Mouse (Mus musculus): ENCODE measurements around the gene Hmgcr.

DNA sequence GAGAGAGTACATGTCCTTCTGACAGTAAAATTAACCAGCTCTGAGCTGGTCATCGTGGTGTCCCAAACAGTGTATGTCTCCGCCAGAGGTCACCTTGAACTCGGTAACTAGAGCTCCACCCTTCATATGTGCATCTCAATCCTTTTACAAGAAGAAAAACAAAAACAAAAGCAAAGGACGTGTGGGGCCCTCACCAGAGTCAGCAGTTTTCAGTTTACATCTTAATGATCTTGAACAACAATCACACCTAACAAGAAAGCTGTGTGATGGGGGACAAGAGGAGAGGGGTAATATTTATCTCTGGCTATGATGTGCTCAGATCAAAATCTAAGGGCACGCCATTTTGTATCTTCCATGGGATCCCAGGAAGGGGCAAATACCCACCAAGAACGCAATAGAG, 5.0 kb upstream of the Hmgcr start:
- TF ChIP-seq E2F4 (IDR thresholded peaks at IDR 0.05; ENCODE audit: insufficient read depth) (no peak), POLR2A (IDR thresholded peaks at IDR 0.05; ENCODE audit: insufficient read length, low read depth) (no peak), TCF12 (IDR thresholded peaks at IDR 0.05; ENCODE audit: insufficient read depth, poor library complexity, severe bottlenecking) (no peak), POLR2AphosphoS2 (IDR thresholded peaks at IDR 0.05; ENCODE audit: insufficient read length, low read depth) (no peak), MAX (IDR thresholded peaks at IDR 0.05; ENCODE audit: low read depth) (no peak), REST (IDR thresholded peaks at IDR 0.05; ENCODE audit: insufficient read depth, insufficient read length) (no peak), USF1 (IDR thresholded peaks at IDR 0.05; ENCODE audit: low read depth) (no peak), MYOG (IDR thresholded peaks at IDR 0.05; ENCODE audit: control insufficient read depth in 1 of 3, insufficient read depth in 1 of 3, insufficient read length in 2 of 3, low read depth in 2 of 3) (no peak)

Measured in myocyte (in vitro differentiated cells).